Mouse (Mus musculus) hindbrain, embryonic 11.5 days (tissue): ENCODE data around the gene Nkiras1. TPM values are rescaled to one million over a fixed set of nuclear protein-coding genes. Genes with fewer than 3 reads are reported as not detected.
A peak's percentile ranks its signal among the peaks of the same experiment; 100 is the strongest.
"Not testable (repeated sequence)": the region's sequence is repeated elsewhere in the genome, so short reads cannot be mapped to it uniquely, and the experiment has no call there.

ENCODE experiments used
- ATAC-seq: fragments of 200-750 bp; cut with Nextera tagmentation; 2 replicates; pipeline ENCODE4 v1.8.0; 2017; ENCODE audit warnings: mild to moderate bottlenecking, moderate TSS enrichment, moderate library complexity; ENCODE audit not compliant: low FRiP score
- DNase-seq: peaks from one replicate; pipeline ENCODE4 v3.0.0-alpha.2; 2015; ENCODE audit warnings: low spot score
- H3K27ac ChIP-seq: fragments of 300-500 bp; sonication (generic); 2 replicates; pipeline ENCODE4 v1.5.1; 2014; ENCODE audit warnings: mild to moderate bottlenecking, low read depth, low read length
- H3K27me3 ChIP-seq: fragments of 300-500 bp; sonication (generic); 2 replicates; pipeline ENCODE4 v1.6.1; 2014; ENCODE audit warnings: mild to moderate bottlenecking, low read length, moderate library complexity, mixed read lengths; ENCODE audit not compliant: control insufficient read depth, insufficient read depth
- H3K36me3 ChIP-seq: fragments of 300-500 bp; sonication (generic); 2 replicates; pipeline ENCODE4 v1.6.1; 2014; ENCODE audit warnings: mild to moderate bottlenecking, low read length, moderate library complexity, mixed read lengths; ENCODE audit not compliant: control insufficient read depth, insufficient read depth
- H3K4me1 ChIP-seq: fragments of 300-500 bp; sonication (generic); replicated peaks from 2 replicates; pipeline ENCODE4 v1.6.1; 2014; ENCODE audit warnings: low read length, mixed read lengths; ENCODE audit not compliant: control insufficient read depth, insufficient read depth
- H3K4me2 ChIP-seq: fragments of 300-500 bp; sonication (generic); replicated peaks from 2 replicates; pipeline ENCODE4 v1.6.1; 2014; ENCODE audit warnings: mild to moderate bottlenecking, low read depth, low read length
- H3K4me3 ChIP-seq: fragments of 300-500 bp; sonication (generic); 2 replicates; pipeline ENCODE4 v1.5.1; 2014; ENCODE audit warnings: low read depth, low read length
- H3K9ac ChIP-seq: fragments of 300-500 bp; sonication (generic); 2 replicates; pipeline ENCODE4 v1.6.1; 2014; ENCODE audit warnings: low read depth, low read length
- H3K9me3 ChIP-seq: fragments of 300-500 bp; sonication (generic); 2 replicates; pipeline ENCODE4 v1.6.1; 2016; ENCODE audit warnings: low read length; ENCODE audit not compliant: control insufficient read depth
- WGBS: fragments of 180-500 bp; shearing (Covaris S2); extraction: QIAGEN DNeasy Blood & Tissue Kit; methylation state at CpG from one replicate; pipeline ENCODE4 v1.1.7; 2014; 5-methylcytosine and 5-hydroxymethylcytosine counted together
- polyA plus RNA-seq: library from polyadenylated mRNA; unstranded; fragments of >200 nt; fragmentation: Nextera tagmentation; extraction: Ambion mirVana; gene quantifications from 2 replicates; pipeline ENCODE4 v1.2.1, GENCODE M21; 2014

Gene Nkiras1
- polyA plus RNA-seq, 1 experiment from 2014 or later: 20.2 TPM

DNA sequence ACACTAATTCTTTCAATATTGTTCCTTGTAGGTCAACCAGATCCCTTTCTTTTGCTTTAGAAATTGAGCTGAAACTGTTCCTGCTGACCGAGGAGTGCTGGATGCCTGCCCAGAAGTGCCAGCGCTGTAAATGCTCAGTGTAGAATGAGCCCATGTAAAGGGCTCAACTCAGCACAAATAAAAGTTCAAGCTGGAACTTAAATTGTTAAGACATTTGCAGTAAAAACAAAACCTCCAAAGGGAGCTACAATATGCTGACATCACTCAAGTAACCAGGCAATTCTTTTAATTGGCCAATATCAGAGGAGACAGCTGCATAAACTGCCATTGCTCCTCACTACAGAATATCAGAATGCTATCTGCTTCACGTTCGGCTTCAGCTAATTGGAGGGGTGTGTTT lies 7.5 kb upstream of the Nkiras1 start:
- Histone ChIP-seq H3K27ac (no peak overlapping the region), H3K27me3 (no peaks in the 10 kb centered on the region), H3K9ac (no peak overlapping the region), H3K36me3 (0 out of 2 replicates have a peak, but pooled peaks cover 4% of the 10 kb centered on the region), H3K4me2 (no peak overlapping the region), H3K9me3 (no peaks in the 10 kb centered on the region), H3K4me1 (no peaks in the 10 kb centered on the region), H3K4me3 (no peak overlapping the region)
- ATAC-seq: no peak
- DNase-seq: no peak
- 84% methylated on average over 4 of the region's 4 CpGs for WGBS

DNA sequence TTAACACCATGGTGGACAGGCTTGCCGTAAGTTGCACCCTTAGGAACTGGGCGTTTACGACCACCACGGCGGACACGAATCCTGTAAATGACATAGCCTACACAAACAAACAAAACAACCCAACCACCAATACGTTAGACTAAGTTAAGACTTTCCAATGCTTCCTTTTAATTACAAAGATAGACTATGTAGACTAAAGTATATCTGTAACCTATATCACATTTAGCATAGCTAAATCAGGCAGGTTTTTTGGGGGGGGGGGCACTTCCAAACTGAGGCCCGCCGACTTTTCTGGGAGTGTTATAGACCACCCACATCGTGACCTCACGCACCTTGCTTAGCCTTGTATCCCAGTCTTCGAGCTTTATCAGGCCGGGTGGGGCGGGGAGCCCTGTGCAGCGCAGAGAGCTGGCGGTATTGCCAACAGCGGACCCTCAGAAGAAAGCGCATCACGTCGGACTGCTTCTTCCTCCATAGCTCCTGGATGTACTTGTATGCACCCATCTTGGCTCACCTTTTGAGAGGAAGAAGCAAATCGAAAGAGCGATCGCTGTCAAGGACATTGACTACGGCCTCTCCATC lies 898 bp upstream of the Nkiras1 start:
- DNase-seq: peak; percentile 39
- ATAC-seq: peak; percentile 3; the same call in 1 of the 2 replicates
- peak overlapping the region; percentile 74 for H3K27ac ChIP-seq
- H3K9ac ChIP-seq: peak overlapping the region; percentile 99
- peak overlapping the region; percentile 66 for H3K4me2 ChIP-seq
- not testable (repeated sequence) for H3K4me1 ChIP-seq, H3K9me3 ChIP-seq, H3K36me3 ChIP-seq, H3K27me3 ChIP-seq
- H3K4me3 ChIP-seq: peak overlapping the region; percentile 94
- WGBS: under 1% methylated on average over 20 of the region's 24 CpGs

DNA sequence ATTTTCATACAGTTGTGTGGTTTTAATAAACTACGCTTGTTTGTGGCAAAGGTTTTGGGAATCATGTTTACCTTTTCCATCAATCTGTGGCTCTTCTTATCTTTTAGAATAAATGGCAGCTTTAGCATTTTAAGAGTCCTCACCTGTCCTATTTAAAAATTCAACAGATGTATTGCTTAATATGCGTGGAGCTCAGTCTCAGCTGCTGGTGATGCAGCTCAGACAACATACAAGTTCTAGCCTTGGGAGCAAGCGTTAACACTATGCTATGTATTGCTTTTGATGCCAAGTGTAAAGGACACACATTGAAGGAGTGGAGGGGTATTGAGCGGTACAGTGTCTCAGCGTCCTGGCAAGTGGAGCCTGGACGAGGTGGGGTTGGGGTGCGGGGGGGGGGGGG lies 730 bp downstream of the Nkiras1 start:
- DNase-seq: no peak
- Histone ChIP-seq H3K4me1 (0 out of 2 replicates have a peak, but pooled peaks cover 2% of the 10 kb centered on the region), H3K9me3 (no peaks in the 10 kb centered on the region), H3K4me3 (peak overlapping the region; percentile 94), H3K27me3 (no peaks in the 10 kb centered on the region), H3K9ac (peak overlapping the region; percentile 37; the same call in 1 of the 2 replicates), H3K4me2 (peak overlapping the region; percentile 54), H3K36me3 (0 out of 2 replicates have a peak, but pooled peaks cover 3% of the 10 kb centered on the region), H3K27ac (no peak overlapping the region)
- 0 out of 2 replicates have a peak, but pooled peaks have one; percentile 8 for ATAC-seq
- WGBS: 10% methylated on average over 5 of the region's 7 CpGs

DNA sequence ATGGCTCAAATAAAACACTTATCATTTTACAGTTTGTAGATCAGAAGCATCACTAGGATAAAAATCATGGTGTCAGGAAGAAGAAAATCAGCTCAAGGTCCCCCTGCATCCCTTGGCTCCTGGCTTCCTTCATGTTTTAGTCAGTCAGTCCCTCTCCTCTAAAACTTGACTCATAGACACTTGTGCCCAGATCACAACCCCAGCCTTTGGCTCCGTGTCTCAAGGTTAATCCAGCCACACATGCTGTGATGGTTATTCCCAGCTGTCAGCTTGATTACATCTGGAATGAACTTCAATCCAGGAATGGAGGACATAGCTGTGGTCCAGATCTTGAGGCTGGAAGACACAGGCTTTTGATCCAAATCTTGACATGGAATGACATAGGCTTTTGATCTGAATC lies 3.6 kb downstream of the Nkiras1 start:
- DNase-seq (no peak), ATAC-seq (no peak)
- Histone ChIP-seq H3K4me2 (no peak overlapping the region), H3K27ac (no peak overlapping the region), H3K9ac (no peak overlapping the region), H3K9me3 (no peaks in the 10 kb centered on the region), H3K4me1 (0 out of 2 replicates have a peak, but pooled peaks cover 2% of the 10 kb centered on the region), H3K36me3 (no peaks in the 10 kb centered on the region), H3K4me3 (no peak overlapping the region), H3K27me3 (no peaks in the 10 kb centered on the region)
- WGBS: 83% methylated on average over 1 of the region's 1 CpGs

- no peaks in the 10 kb centered on the region for H3K27me3 ChIP-seq
- H3K27ac ChIP-seq: no peak overlapping the region
- WGBS: 91% methylated on average over 5 of the region's 5 CpGs
- no peaks in the 10 kb centered on the region for H3K36me3 ChIP-seq
- no peak overlapping the region for H3K9ac ChIP-seq
- H3K4me1 ChIP-seq: no peaks in the 10 kb centered on the region
- no peak overlapping the region for H3K4me3 ChIP-seq
- no peak overlapping the region for H3K4me2 ChIP-seq
- ATAC-seq: no peak
- H3K9me3 ChIP-seq: no peaks in the 10 kb centered on the region
- DNase-seq: no peak
These were observed 9.4 kb downstream of the Nkiras1 start for GRCm38 (mm10) chr14:18280375-18280774.

GRCm38 (mm10) chr14:18284581-18284980 lies 13.6 kb downstream of the Nkiras1 start:
- Histone ChIP-seq H3K9ac (no peak overlapping the region), H3K4me1 (no peaks in the 10 kb centered on the region), H3K9me3 (no peaks in the 10 kb centered on the region), H3K27ac (no peak overlapping the region), H3K36me3 (no peaks in the 10 kb centered on the region), H3K4me2 (no peak overlapping the region), H3K4me3 (no peak overlapping the region), H3K27me3 (no peaks in the 10 kb centered on the region)
- ATAC-seq (no peak), DNase-seq (no peak)
- WGBS: 90% methylated on average over 2 of the region's 2 CpGs

DNA sequence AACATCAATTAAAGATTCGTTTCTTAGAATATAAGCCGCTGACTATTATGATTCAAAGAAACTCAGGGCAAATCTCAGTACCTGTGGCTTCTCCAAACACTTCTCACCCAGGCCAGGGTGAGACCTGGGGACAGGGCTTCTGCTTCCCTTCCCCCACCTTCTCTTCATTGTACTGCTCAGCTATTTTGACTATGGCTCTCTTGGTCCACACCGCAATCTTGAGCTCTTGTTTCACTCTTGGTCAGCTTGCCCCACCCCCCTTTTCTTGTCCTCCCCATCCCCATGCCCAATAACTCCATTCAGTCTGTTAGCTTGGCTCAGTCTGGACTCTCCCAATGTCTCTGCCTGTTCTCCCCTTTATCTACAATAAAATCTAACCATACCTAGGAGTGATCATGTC lies 14.5 kb downstream of the Nkiras1 start:
- DNase-seq: no peak
- Histone ChIP-seq H3K27ac (no peak overlapping the region), H3K4me2 (no peak overlapping the region), H3K9ac (no peak overlapping the region), H3K4me3 (no peak overlapping the region), H3K36me3 (no peaks in the 10 kb centered on the region), H3K4me1 (no peaks in the 10 kb centered on the region), H3K9me3 (no peaks in the 10 kb centered on the region), H3K27me3 (no peaks in the 10 kb centered on the region)
- 92% methylated on average over 3 of the region's 3 CpGs for WGBS
- ATAC-seq: no peak

DNA sequence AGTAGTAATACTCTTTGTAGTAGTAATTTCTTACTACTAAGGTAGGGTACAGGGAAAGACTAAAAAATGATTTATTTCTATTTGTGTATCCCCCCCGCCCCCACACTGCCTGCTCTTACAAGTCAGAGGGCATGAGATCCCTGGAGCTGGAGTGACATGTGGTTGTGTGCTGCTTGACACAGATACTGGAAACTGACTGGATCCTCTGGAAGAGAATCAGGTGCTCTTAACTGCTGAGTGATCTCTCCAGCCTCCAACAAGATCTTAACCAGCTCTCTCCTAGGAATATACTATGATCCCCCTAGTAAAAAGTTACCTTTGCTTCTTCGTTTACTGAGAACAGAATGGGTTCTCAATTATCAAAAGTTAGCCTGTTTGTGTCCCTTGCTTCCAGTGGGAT lies 15.5 kb downstream of the Nkiras1 start:
- H3K4me2 ChIP-seq: no peak overlapping the region
- H3K4me3 ChIP-seq: no peak overlapping the region
- WGBS: 94% methylated on average over 2 of the region's 2 CpGs
- H3K9me3 ChIP-seq: no peaks in the 10 kb centered on the region
- no peak overlapping the region for H3K27ac ChIP-seq
- H3K9ac ChIP-seq: no peak overlapping the region
- H3K27me3 ChIP-seq: no peaks in the 10 kb centered on the region
- no peaks in the 10 kb centered on the region for H3K4me1 ChIP-seq
- H3K36me3 ChIP-seq: no peaks in the 10 kb centered on the region
- ATAC-seq: no peak
- DNase-seq: no peak

- Histone ChIP-seq H3K27me3 (no peaks in the 10 kb centered on the region), H3K4me3 (no peak overlapping the region), H3K4me1 (no peaks in the 10 kb centered on the region), H3K9me3 (no peaks in the 10 kb centered on the region), H3K9ac (no peak overlapping the region), H3K27ac (no peak overlapping the region), H3K4me2 (no peak overlapping the region), H3K36me3 (no peaks in the 10 kb centered on the region)
- DNase-seq (no peak), ATAC-seq (no peak)
- 71% methylated on average over 2 of the region's 2 CpGs for WGBS
These were observed 16.5 kb downstream of the Nkiras1 start for GRCm38 (mm10) chr14:18287391-18287790.
